Mouse (Mus musculus): ENCODE data around the gene Rrad. TPM values are rescaled to one million over a fixed set of nuclear protein-coding genes. Genes with fewer than 3 reads are reported as not detected.

The Rrad gene
- polyA plus RNA-seq, 1 experiment from 2014 or later = 22.8 TPM

DNA sequence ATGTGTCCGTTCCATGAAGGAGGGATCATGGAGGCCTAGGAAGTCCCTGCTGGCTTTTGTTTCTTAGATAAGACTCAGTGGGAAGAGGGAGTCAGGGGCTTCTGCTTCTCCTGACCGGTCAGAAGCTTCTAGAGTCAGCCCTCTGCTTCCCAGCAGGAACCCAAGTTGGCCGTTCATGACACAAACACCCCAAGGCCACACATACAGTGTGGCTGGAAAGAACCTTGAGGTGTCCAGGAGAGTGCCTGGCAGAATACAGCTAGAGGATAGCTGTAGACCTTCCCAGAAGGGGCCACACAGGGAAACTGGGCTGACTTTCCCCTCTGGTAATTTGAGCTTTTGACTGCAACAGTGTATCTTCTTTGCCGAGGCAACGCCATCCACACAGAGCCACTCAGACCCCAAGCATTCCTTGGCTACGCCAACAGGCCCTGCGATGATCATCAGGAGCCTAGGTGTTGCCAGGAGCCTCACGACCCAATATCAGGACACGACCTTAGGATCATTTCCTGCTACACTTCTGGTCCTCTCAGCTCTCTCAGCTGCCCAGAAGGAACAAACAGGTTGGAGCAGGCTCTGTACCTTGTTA, 2.1 kb upstream of the Rrad start:
- Histone ChIP-seq H3K27me3 (peaks cover 24% of the 10 kb centered on the region), H3K27ac (replicated peaks) (no peak overlapping the region), H3K4me3 (replicated peaks) (no peak overlapping the region), H3K36me3 (peaks cover 12% of the 10 kb centered on the region; the same call in 1 of the 2 replicates), H3K9ac (no peak overlapping the region), H3K4me1 (peaks cover 19% of the 10 kb centered on the region), H3K4me2 (replicated peaks) (no peak overlapping the region), H3K9me3 (replicated peaks) (no peaks in the 10 kb centered on the region)
- WGBS = 49% methylated on average over 9 of the region's 9 CpGs
- no peak for ATAC-seq (ENCODE audit: insufficient number of reproducible peaks, low FRiP score, low TSS enrichment, low read depth)

DNA sequence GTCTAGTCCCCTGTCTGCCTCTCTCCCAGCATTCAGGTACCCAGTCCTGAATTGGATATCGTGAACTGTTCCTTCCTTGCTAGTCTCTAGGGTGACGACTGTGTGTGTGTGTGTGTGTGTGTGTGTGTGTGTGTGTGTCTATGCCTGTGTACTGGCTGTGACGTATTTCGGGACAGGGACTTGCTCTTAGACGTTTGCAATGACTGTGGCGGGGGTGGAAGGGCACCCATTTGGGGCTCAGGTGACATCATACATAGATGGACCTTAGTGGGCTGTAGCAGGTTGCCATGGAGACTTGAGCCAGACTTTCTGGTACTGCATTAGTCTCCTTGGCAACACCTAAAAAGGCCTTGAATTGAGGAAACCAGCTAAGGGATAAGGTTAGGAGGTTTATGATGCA, 1.4 kb upstream of the Rrad start:
- Histone ChIP-seq H3K9me3 (replicated peaks) (no peaks in the 10 kb centered on the region), H3K36me3 (peaks cover 12% of the 10 kb centered on the region; the same call in 1 of the 2 replicates), H3K4me3 (replicated peaks) (no peak overlapping the region), H3K4me2 (replicated peaks) (peak overlapping the region; percentile 57; the same call in 1 of the 2 replicates), H3K27me3 (peaks cover 24% of the 10 kb centered on the region), H3K4me1 (peaks cover 19% of the 10 kb centered on the region), H3K27ac (replicated peaks) (no peak overlapping the region), H3K9ac (no peak overlapping the region)
- no peak for ATAC-seq (ENCODE audit: insufficient number of reproducible peaks, low FRiP score, low TSS enrichment, low read depth)
- 68% methylated on average over 6 of the region's 6 CpGs for WGBS

DNA sequence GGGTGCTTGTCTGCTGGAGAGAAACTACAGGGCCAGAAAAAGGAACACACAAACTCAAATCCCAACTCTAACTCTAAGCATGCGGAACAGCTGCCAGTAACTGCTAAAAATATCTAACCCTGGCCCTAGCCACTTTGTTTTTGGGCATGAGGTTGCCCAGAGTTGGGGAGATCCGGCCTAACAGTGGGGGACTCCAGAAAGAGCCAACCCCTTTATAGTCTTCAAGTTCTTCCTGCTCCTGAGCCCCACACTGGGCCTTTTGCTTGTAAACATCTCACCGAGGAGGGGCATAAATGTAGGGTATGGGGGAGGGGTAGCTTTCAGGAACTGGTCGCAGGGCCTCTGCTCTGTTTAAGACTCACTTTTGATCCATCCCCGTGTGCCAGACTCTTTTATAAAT, 848 bp upstream of the Rrad start:
- Histone ChIP-seq H3K27ac (replicated peaks) (peak overlapping the region; percentile 65; the same call in 1 of the 2 replicates), H3K27me3 (peaks cover 24% of the 10 kb centered on the region), H3K4me1 (peaks cover 19% of the 10 kb centered on the region), H3K9me3 (replicated peaks) (no peaks in the 10 kb centered on the region), H3K36me3 (peaks cover 12% of the 10 kb centered on the region; the same call in 1 of the 2 replicates), H3K9ac (no peak overlapping the region), H3K4me2 (replicated peaks) (peak overlapping the region; percentile 57), H3K4me3 (replicated peaks) (peak overlapping the region; percentile 41; the same call in 1 of the 2 replicates)
- ATAC-seq (ENCODE audit: insufficient number of reproducible peaks, low FRiP score, low TSS enrichment, low read depth) = no peak
- WGBS = 22% methylated on average over 5 of the region's 5 CpGs

DNA sequence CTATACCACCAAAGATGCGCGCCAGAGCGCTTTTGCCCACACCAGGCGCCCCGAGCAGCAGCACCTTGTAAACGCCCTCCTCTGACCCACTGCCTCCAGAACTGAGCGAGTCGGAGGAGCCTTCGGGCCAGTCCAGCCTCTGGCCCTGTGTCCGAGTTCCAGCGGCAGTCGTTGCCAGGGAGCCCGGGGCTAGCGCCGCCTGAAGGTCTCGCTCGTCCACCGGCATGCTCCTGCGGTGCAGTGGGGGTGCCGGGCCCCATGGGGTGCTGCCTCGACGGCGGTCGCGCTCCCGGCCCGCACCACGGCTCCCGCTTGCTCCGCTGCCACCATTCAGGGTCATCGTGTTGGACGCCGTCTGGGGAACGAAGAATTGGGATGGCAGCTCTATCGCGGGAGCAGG, 553 bp downstream of the Rrad start:
- Histone ChIP-seq H3K9ac (0 out of 2 replicates have a peak overlapping the region, but pooled peaks have one; percentile 15), H3K4me3 (replicated peaks) (peak overlapping the region; percentile 41), H3K4me2 (replicated peaks) (peak overlapping the region; percentile 57), H3K27ac (replicated peaks) (no peak overlapping the region), H3K27me3 (peaks cover 24% of the 10 kb centered on the region), H3K9me3 (replicated peaks) (no peaks in the 10 kb centered on the region), H3K36me3 (peaks cover 8% of the 10 kb centered on the region; the same call in 1 of the 2 replicates), H3K4me1 (peaks cover 19% of the 10 kb centered on the region)
- no peak for ATAC-seq (ENCODE audit: insufficient number of reproducible peaks, low FRiP score, low TSS enrichment, low read depth)
- 1% methylated on average over 36 of the region's 36 CpGs for WGBS

DNA sequence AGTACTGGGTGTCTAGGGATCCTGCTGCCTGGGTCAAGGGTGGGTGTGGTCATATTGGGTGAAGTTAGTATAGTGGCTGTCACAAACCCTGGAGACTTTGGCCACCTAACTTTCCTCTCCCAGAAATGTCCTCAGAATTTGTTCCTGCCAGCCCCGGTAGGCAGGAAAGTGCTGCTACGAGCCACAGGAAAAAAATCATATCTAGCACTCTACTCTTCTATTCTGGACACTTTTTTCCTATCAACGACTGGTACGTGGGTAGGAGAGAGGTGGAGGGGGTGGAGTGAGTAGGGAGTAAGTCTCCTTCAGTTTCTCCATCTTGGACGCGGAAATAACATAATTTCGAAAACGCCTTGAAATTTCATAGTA, 1.0 kb downstream of the Rrad start:
- Histone ChIP-seq H3K4me3 (replicated peaks) (peak overlapping the region; percentile 41), H3K4me2 (replicated peaks) (peak overlapping the region; percentile 57), H3K36me3 (0 out of 2 replicates have a peak, but pooled peaks cover 3% of the 10 kb centered on the region), H3K4me1 (peaks cover 19% of the 10 kb centered on the region), H3K27ac (replicated peaks) (no peak overlapping the region), H3K9me3 (replicated peaks) (no peaks in the 10 kb centered on the region), H3K27me3 (peaks cover 24% of the 10 kb centered on the region), H3K9ac (no peak overlapping the region)
- ATAC-seq (ENCODE audit: insufficient number of reproducible peaks, low FRiP score, low TSS enrichment, low read depth) = no peak
- 33% methylated on average over 8 of the region's 8 CpGs for WGBS

DNA sequence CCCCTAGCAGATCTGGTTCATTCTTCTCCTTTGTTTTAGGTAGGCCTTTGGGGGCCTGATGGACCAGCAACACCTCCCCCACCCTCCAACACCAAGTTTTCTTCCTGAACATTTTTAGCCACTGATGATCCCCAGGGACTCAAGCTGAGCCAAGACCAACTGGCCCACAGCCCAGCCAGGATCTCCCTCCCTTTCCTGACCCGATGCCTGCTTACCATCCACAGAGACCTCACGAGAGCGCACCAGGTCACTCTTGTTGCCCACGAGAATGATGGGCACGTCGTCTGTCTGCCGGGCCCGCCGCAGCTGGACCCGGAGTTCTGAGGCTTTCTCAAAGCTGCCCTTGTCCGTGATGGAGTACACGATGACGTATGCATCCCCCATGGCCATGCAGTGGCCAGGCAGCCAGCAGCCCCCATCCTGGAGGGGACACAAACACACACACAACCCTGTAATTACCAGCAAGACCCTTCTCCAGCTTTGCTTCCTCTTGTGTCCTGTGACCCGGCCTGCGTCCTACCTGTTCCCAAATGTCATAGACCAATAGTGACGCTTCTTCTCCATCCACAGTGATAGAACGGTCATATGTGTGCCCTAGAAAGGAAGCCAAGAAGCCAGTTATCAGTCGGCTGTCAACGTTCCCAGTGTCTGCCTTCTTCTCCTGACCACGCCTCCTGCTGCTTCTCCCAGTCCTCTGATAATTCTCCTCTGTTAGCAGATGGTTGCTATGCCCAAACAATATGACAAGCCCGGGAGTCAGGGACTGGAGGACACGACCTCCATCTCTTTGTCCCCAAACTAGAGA, 1.6 kb downstream of the Rrad start:
- H3K4me3 ChIP-seq (replicated peaks) = peak overlapping the region; percentile 41
- H3K36me3 ChIP-seq = no peaks in the 10 kb centered on the region
- peaks cover 19% of the 10 kb centered on the region for H3K4me1 ChIP-seq
- no peaks in the 10 kb centered on the region for H3K9me3 ChIP-seq (replicated peaks)
- no peak for ATAC-seq (ENCODE audit: insufficient number of reproducible peaks, low FRiP score, low TSS enrichment, low read depth)
- 74% methylated on average over 22 of the region's 22 CpGs for WGBS
- H3K27ac ChIP-seq (replicated peaks) = no peak overlapping the region
- 0 out of 2 replicates have a peak overlapping the region, but pooled peaks have one; percentile 57 for H3K4me2 ChIP-seq (replicated peaks)
- H3K9ac ChIP-seq = no peak overlapping the region
- H3K27me3 ChIP-seq = peaks cover 24% of the 10 kb centered on the region

DNA sequence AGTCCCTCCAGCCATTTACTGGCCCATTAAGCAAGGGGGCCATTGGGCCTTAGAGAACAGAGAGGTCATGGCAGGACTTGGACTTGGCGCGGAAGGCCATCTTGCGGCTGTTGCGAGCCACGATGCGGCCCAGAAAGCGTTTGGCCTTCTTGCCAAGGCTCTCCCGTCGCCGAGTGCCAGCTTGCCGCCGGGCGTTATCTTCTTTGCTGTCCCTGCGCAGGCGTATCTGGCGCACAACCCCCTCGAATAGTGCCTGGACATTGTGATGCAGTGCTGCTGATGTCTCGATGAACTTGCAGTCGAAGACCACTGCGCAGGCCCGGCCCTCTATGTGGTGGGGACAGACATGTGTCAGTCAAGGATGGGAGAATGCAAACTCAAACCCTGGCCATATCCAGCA, 2.7 kb downstream of the Rrad start:
- Histone ChIP-seq H3K4me2 (replicated peaks) (no peak overlapping the region), H3K9ac (no peak overlapping the region), H3K27ac (replicated peaks) (no peak overlapping the region), H3K27me3 (peaks cover 24% of the 10 kb centered on the region), H3K4me3 (replicated peaks) (no peak overlapping the region), H3K9me3 (replicated peaks) (no peaks in the 10 kb centered on the region), H3K36me3 (no peaks in the 10 kb centered on the region), H3K4me1 (peaks cover 19% of the 10 kb centered on the region)
- 95% methylated on average over 21 of the region's 21 CpGs for WGBS
- no peak for ATAC-seq (ENCODE audit: insufficient number of reproducible peaks, low FRiP score, low TSS enrichment, low read depth)

DNA sequence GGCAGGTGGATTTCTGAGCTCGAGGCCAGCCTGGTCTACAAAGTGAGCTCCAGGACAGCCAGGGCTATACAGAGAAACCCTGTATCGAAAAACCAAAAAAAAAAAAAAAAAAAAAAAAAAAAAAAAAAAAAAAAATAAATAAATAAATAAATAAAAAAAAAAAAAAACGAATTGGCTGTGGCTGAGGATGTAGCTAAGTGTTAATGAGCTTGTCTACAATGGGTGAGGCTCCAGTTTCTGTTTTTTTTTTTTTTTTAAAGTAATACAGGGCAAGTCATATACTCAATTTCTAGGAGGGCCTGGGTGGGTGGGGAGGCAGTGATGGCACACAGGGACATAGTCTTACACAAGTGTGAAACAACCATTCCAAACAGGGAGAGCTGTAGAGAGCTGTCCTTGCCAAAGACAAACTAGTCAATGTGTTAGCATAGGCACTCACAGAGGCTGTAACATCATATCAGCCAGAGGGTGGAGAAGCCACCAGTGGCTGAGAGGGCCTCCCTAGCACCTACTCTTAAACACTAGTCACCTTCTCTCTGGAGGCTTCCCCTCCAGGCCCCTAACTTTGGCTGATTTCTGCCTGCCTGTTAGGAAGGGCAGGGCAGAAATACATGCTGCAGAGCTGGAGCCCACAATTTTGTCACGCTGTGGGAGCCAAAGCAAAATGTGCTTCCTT, 3.9 kb downstream of the Rrad start:
- no peak overlapping the region for H3K4me2 ChIP-seq (replicated peaks)
- no peak overlapping the region for H3K4me3 ChIP-seq (replicated peaks)
- no peaks in the 10 kb centered on the region for H3K9me3 ChIP-seq (replicated peaks)
- H3K4me1 ChIP-seq = peaks cover 16% of the 10 kb centered on the region
- no peak overlapping the region for H3K9ac ChIP-seq
- ATAC-seq (ENCODE audit: insufficient number of reproducible peaks, low FRiP score, low TSS enrichment, low read depth) = no peak
- no peak overlapping the region for H3K27ac ChIP-seq (replicated peaks)
- H3K27me3 ChIP-seq = peaks cover 24% of the 10 kb centered on the region
- no peaks in the 10 kb centered on the region for H3K36me3 ChIP-seq
- WGBS = 61% methylated on average over 4 of the region's 4 CpGs

DNA sequence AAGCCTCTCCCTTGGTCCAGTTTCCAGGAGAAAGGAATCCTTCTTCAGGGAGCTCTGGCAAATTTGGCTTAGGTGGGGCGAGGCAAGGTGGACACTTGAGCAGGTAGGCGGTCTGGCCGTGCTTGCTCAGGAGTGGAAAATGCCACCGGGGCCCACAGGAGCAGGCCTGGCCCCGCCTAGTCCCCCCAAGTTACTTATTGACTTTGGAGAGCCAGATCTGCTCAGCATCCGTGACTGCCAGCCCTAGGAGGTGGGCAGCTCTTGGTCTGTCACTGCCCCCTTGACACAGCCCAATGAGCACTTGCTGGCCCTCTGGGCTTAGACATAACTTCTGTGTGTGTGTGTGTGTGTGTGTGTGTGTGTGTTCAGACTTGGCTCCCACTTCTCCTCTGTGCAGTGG, 7.0 kb downstream of the Rrad start, which contains the start of gene Cdh16:
Gene Cdh16 (minus strand): TSS at position 236 of the 400 bp plus-strand sequence.
- H3K27ac ChIP-seq (replicated peaks) = no peak within 1 kb of the TSS

DNA sequence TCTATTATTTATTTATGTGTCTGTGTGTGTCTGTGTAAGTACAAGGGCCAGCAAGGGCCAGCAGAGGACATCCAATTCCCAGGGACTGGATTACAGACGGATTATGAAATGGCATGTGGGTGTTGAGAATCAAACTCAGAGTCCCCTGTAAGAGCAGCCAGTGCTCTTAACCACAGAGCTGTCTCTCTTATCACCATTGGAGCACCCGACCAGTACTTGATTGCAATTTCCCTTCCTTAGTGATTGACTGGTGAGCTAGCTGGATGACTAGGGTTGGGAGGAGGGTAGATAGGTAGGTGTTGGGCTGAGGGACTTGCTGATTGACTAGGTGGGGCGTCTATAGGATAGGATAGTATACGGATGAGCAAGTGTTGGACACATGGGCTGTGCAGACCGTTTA, 10.4 kb downstream of the Rrad start:
- Histone ChIP-seq H3K36me3 (no peaks in the 10 kb centered on the region), H3K27me3 (no peaks in the 10 kb centered on the region), H3K9ac (no peak overlapping the region), H3K4me3 (replicated peaks) (no peak overlapping the region), H3K27ac (replicated peaks) (no peak overlapping the region), H3K4me1 (no peaks in the 10 kb centered on the region), H3K4me2 (replicated peaks) (no peak overlapping the region), H3K9me3 (replicated peaks) (no peaks in the 10 kb centered on the region)
- ATAC-seq (ENCODE audit: insufficient number of reproducible peaks, low FRiP score, low TSS enrichment, low read depth) = no peak
- 77% methylated on average over 5 of the region's 5 CpGs for WGBS

More for the DNA sequence above, 7.0 kb downstream of the Rrad start, which contains the start of gene Cdh16:
- Histone ChIP-seq H3K9me3 (replicated peaks) (no peaks in the 10 kb centered on the region), H3K4me3 (replicated peaks) (no peak within 1 kb of the TSS), H3K4me1 (no peaks in the 10 kb centered on the region), H3K4me2 (replicated peaks) (no peak within 1 kb of the TSS), H3K27me3 (peaks cover 2% of the 10 kb centered on the region; the same call in 1 of the 2 replicates), H3K9ac (no peak within 1 kb of the TSS), H3K36me3 (no peaks in the 10 kb centered on the region)
- WGBS = 70% methylated on average over 6 of the region's 6 CpGs
- no peak for ATAC-seq (ENCODE audit: insufficient number of reproducible peaks, low FRiP score, low TSS enrichment, low read depth)

DNA sequence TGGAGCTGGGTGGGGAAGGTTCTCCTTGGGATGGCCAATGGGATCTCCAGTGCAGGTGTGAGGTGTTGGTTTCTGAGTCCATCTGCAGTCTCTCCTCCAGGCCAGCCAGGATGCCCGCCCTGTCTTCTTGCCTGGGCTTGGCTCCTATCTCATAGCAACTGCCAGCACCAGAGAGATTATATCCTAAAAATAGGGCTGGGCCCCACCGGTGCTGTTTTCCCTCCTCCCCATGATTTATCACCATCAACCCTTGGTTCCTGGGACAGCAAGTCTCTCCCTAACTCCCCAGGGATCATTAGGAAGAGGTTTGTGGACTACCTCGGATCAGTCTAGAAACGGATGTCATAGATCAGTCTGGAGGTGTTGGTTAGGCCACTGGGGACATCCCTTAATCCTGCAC, 18.0 kb downstream of the Rrad start:
- Histone ChIP-seq H3K4me1 (no peaks in the 10 kb centered on the region), H3K9me3 (replicated peaks) (no peaks in the 10 kb centered on the region), H3K9ac (no peak overlapping the region), H3K4me3 (replicated peaks) (no peak overlapping the region), H3K36me3 (no peaks in the 10 kb centered on the region), H3K27ac (replicated peaks) (no peak overlapping the region), H3K27me3 (no peaks in the 10 kb centered on the region), H3K4me2 (replicated peaks) (no peak overlapping the region)
- no peak for ATAC-seq (ENCODE audit: insufficient number of reproducible peaks, low FRiP score, low TSS enrichment, low read depth)
- 78% methylated on average over 4 of the region's 4 CpGs for WGBS
